Mouse (Mus musculus) C2C12 (cell line): Measurements from ENCODE around the gene Gm6096.

Experiments used
- CEBPB ChIP-seq: IDR thresholded peaks from one replicate; pipeline ENCODE4 v1.6.1; 2011; ENCODE audit warnings: low read depth, mild to moderate bottlenecking, control low read depth, moderate library complexity
- CTCF ChIP-seq: IDR thresholded peaks from one replicate; pipeline ENCODE4 v1.5.1; 2011; ENCODE audit not compliant: control insufficient read depth, insufficient read depth, insufficient read length
- FOSL1 ChIP-seq: IDR thresholded peaks from one replicate; pipeline ENCODE4 v1.8.0; 2011; ENCODE audit warnings: mild to moderate bottlenecking, low read length; ENCODE audit not compliant: poor library complexity, insufficient read depth, severe bottlenecking
- MAX ChIP-seq: IDR thresholded peaks from one replicate; pipeline ENCODE4 v1.6.1; 2011; ENCODE audit warnings: mild to moderate bottlenecking, control low read depth
- MYOD1 ChIP-seq: IDR thresholded peaks from one replicate; pipeline ENCODE4 v1.6.1; 2011; ENCODE audit warnings: low read depth; ENCODE audit not compliant: control insufficient read depth, insufficient read length
- USF1 ChIP-seq: IDR thresholded peaks from one replicate; pipeline ENCODE4 v1.6.1; 2011; ENCODE audit warnings: low read depth, mild to moderate bottlenecking, control low read depth, moderate library complexity

GRCm38 (mm10) chr7:34221594-34222250 lies 29.1 kb upstream of the Gm6096 start:
- TF ChIP-seq CTCF (no peak), MAX (no peak), USF1 (no peak), FOSL1 (no peak), MYOD1 (no peak), CEBPB (no peak)
